Mouse (Mus musculus): ENCODE data around the gene Gm43720. TPM values are rescaled to one million over a fixed set of nuclear protein-coding genes. Genes with fewer than 3 reads are reported as not detected.

The Gm43720 gene
- polyA plus RNA-seq, 1 experiment from 2014 or later: 0.23 TPM

GRCm38 (mm10) chr5:138280829-138281228 lies 1.1 kb upstream of the Gm43720 start:
- H3K27ac ChIP-seq (ENCODE audit: low read length): no peak overlapping the region
- ATAC-seq (ENCODE audit: insufficient number of reproducible peaks, insufficient read depth, low FRiP score, low read depth): no peak
- 0 out of 2 replicates have a peak overlapping the region, but pooled peaks have one; percentile 45 for H3K4me2 ChIP-seq (replicated peaks; ENCODE audit: low read depth, low read length)
- no peaks in the 10 kb centered on the region for H3K27me3 ChIP-seq (ENCODE audit: control insufficient read depth, insufficient read depth, low read length)
- WGBS: 90% methylated on average over 15 of the region's 15 CpGs
- no peak overlapping the region for H3K4me3 ChIP-seq (ENCODE audit: low read depth, low read length)
- H3K36me3 ChIP-seq (ENCODE audit: control insufficient read depth, insufficient read depth, low read length): no peaks in the 10 kb centered on the region
- H3K9me3 ChIP-seq (ENCODE audit: control insufficient read depth, low read depth, low read length): peaks cover 5% of the 10 kb centered on the region; the same call in 1 of the 2 replicates
- peaks cover 10% of the 10 kb centered on the region for H3K4me1 ChIP-seq (ENCODE audit: control insufficient read depth, insufficient read depth, low read length)
- no peak overlapping the region for H3K9ac ChIP-seq (replicated peaks; ENCODE audit: low read depth, low read length)

GRCm38 (mm10) chr5:138280425-138280768 lies 639 bp upstream of the Gm43720 start:
- Histone ChIP-seq H3K9me3 (ENCODE audit: control insufficient read depth, low read depth, low read length) (peaks cover 5% of the 10 kb centered on the region; the same call in 1 of the 2 replicates), H3K4me1 (ENCODE audit: control insufficient read depth, insufficient read depth, low read length) (peaks cover 13% of the 10 kb centered on the region), H3K27me3 (ENCODE audit: control insufficient read depth, insufficient read depth, low read length) (no peaks in the 10 kb centered on the region), H3K27ac (ENCODE audit: low read length) (no peak overlapping the region), H3K4me2 (replicated peaks; ENCODE audit: low read depth, low read length) (peak overlapping the region; percentile 45), H3K4me3 (ENCODE audit: low read depth, low read length) (peak overlapping the region; percentile 67), H3K9ac (replicated peaks; ENCODE audit: low read depth, low read length) (no peak overlapping the region), H3K36me3 (ENCODE audit: control insufficient read depth, insufficient read depth, low read length) (no peaks in the 10 kb centered on the region)
- 27% methylated on average over 26 of the region's 26 CpGs for WGBS
- no peak for ATAC-seq (ENCODE audit: insufficient number of reproducible peaks, insufficient read depth, low FRiP score, low read depth)

- Histone ChIP-seq H3K27ac (ENCODE audit: low read length) (no peak overlapping the region), H3K4me3 (ENCODE audit: low read depth, low read length) (no peak overlapping the region), H3K4me2 (replicated peaks; ENCODE audit: low read depth, low read length) (no peak overlapping the region), H3K27me3 (ENCODE audit: control insufficient read depth, insufficient read depth, low read length) (no peaks in the 10 kb centered on the region), H3K9me3 (ENCODE audit: control insufficient read depth, low read depth, low read length) (peaks cover 5% of the 10 kb centered on the region; the same call in 1 of the 2 replicates), H3K9ac (replicated peaks; ENCODE audit: low read depth, low read length) (no peak overlapping the region), H3K36me3 (ENCODE audit: control insufficient read depth, insufficient read depth, low read length) (0 out of 2 replicates have a peak, but pooled peaks cover 3% of the 10 kb centered on the region), H3K4me1 (ENCODE audit: control insufficient read depth, insufficient read depth, low read length) (peaks cover 18% of the 10 kb centered on the region)
- 88% methylated on average over 7 of the region's 7 CpGs for WGBS
- ATAC-seq (ENCODE audit: insufficient number of reproducible peaks, insufficient read depth, low FRiP score, low read depth): no peak
These were observed 1.8 kb downstream of the Gm43720 start for GRCm38 (mm10) chr5:138277994-138278393.

- Histone ChIP-seq H3K4me3 (ENCODE audit: low read depth, low read length) (no peak overlapping the region), H3K27ac (ENCODE audit: low read length) (no peak overlapping the region), H3K27me3 (ENCODE audit: control insufficient read depth, insufficient read depth, low read length) (no peaks in the 10 kb centered on the region), H3K4me2 (replicated peaks; ENCODE audit: low read depth, low read length) (peak overlapping the region; percentile 25; the same call in 1 of the 2 replicates), H3K9ac (replicated peaks; ENCODE audit: low read depth, low read length) (no peak overlapping the region; the same call in 1 of the 2 replicates), H3K4me1 (ENCODE audit: control insufficient read depth, insufficient read depth, low read length) (peaks cover 22% of the 10 kb centered on the region), H3K36me3 (ENCODE audit: control insufficient read depth, insufficient read depth, low read length) (0 out of 2 replicates have a peak, but pooled peaks cover 3% of the 10 kb centered on the region), H3K9me3 (ENCODE audit: control insufficient read depth, low read depth, low read length) (peaks cover 2% of the 10 kb centered on the region; the same call in 1 of the 2 replicates)
- WGBS: 26% methylated on average over 41 of the region's 41 CpGs
- no peak for ATAC-seq (ENCODE audit: insufficient number of reproducible peaks, insufficient read depth, low FRiP score, low read depth)
These were observed 4.3 kb downstream of the Gm43720 start for GRCm38 (mm10) chr5:138275216-138276050.

- ATAC-seq (ENCODE audit: insufficient number of reproducible peaks, insufficient read depth, low FRiP score, low read depth): no peak
- no peak overlapping the region for H3K27ac ChIP-seq (ENCODE audit: low read length)
- H3K27me3 ChIP-seq (ENCODE audit: control insufficient read depth, insufficient read depth, low read length): no peaks in the 10 kb centered on the region
- H3K36me3 ChIP-seq (ENCODE audit: control insufficient read depth, insufficient read depth, low read length): 0 out of 2 replicates have a peak, but pooled peaks cover 3% of the 10 kb centered on the region
- H3K9ac ChIP-seq (replicated peaks; ENCODE audit: low read depth, low read length): no peak overlapping the region
- peaks cover 22% of the 10 kb centered on the region for H3K4me1 ChIP-seq (ENCODE audit: control insufficient read depth, insufficient read depth, low read length)
- no peaks in the 10 kb centered on the region for H3K9me3 ChIP-seq (ENCODE audit: control insufficient read depth, low read depth, low read length)
- WGBS: 83% methylated on average over 8 of the region's 8 CpGs
- no peak overlapping the region for H3K4me2 ChIP-seq (replicated peaks; ENCODE audit: low read depth, low read length)
- H3K4me3 ChIP-seq (ENCODE audit: low read depth, low read length): no peak overlapping the region
These were observed 5.6 kb downstream of the Gm43720 start for GRCm38 (mm10) chr5:138274186-138274585.

- Histone ChIP-seq H3K36me3 (ENCODE audit: control insufficient read depth, insufficient read depth, low read length) (0 out of 2 replicates have a peak, but pooled peaks cover 3% of the 10 kb centered on the region), H3K4me1 (ENCODE audit: control insufficient read depth, insufficient read depth, low read length) (peaks cover 12% of the 10 kb centered on the region), H3K27ac (ENCODE audit: low read length) (no peak within 1 kb of the TSS), H3K4me3 (ENCODE audit: low read depth, low read length) (peak within 1 kb of the TSS; percentile 12; the same call in 1 of the 2 replicates), H3K4me2 (replicated peaks; ENCODE audit: low read depth, low read length) (peak within 1 kb of the TSS; percentile 22), H3K9ac (replicated peaks; ENCODE audit: low read depth, low read length) (0 out of 2 replicates have a peak within 1 kb of the TSS, but pooled peaks have one; percentile 14), H3K27me3 (ENCODE audit: control insufficient read depth, insufficient read depth, low read length) (no peaks in the 10 kb centered on the region), H3K9me3 (ENCODE audit: control insufficient read depth, low read depth, low read length) (no peaks in the 10 kb centered on the region)
- WGBS: 3% methylated on average over 12 of the region's 12 CpGs
- peak; percentile 53; the same call in 1 of the 2 replicates for ATAC-seq (ENCODE audit: insufficient number of reproducible peaks, insufficient read depth, low FRiP score, low read depth)
These were observed 7.3 kb downstream of the Gm43720 start, which contains the start of gene Gal3st4 for GRCm38 (mm10) chr5:138272409-138272923. TSS of gene Gal3st4 (minus strand) at chr5:138272840.

GRCm38 (mm10) chr5:138271232-138271631 lies 8.5 kb downstream of the Gm43720 start:
- Histone ChIP-seq H3K4me2 (replicated peaks; ENCODE audit: low read depth, low read length) (no peak overlapping the region), H3K27ac (ENCODE audit: low read length) (no peak overlapping the region), H3K4me3 (ENCODE audit: low read depth, low read length) (no peak overlapping the region), H3K36me3 (ENCODE audit: control insufficient read depth, insufficient read depth, low read length) (0 out of 2 replicates have a peak, but pooled peaks cover 3% of the 10 kb centered on the region), H3K9ac (replicated peaks; ENCODE audit: low read depth, low read length) (no peak overlapping the region), H3K27me3 (ENCODE audit: control insufficient read depth, insufficient read depth, low read length) (no peaks in the 10 kb centered on the region), H3K4me1 (ENCODE audit: control insufficient read depth, insufficient read depth, low read length) (peaks cover 12% of the 10 kb centered on the region), H3K9me3 (ENCODE audit: control insufficient read depth, low read depth, low read length) (no peaks in the 10 kb centered on the region)
- ATAC-seq (ENCODE audit: insufficient number of reproducible peaks, insufficient read depth, low FRiP score, low read depth): no peak
- 48% methylated on average over 3 of the region's 3 CpGs for WGBS

- no peak overlapping the region for H3K27ac ChIP-seq (ENCODE audit: low read length)
- peaks cover 12% of the 10 kb centered on the region; the same call in 1 of the 2 replicates for H3K4me1 ChIP-seq (ENCODE audit: control insufficient read depth, insufficient read depth, low read length)
- 0 out of 2 replicates have a peak, but pooled peaks cover 3% of the 10 kb centered on the region for H3K36me3 ChIP-seq (ENCODE audit: control insufficient read depth, insufficient read depth, low read length)
- H3K4me3 ChIP-seq (ENCODE audit: low read depth, low read length): no peak overlapping the region
- no peaks in the 10 kb centered on the region for H3K9me3 ChIP-seq (ENCODE audit: control insufficient read depth, low read depth, low read length)
- no peaks in the 10 kb centered on the region for H3K27me3 ChIP-seq (ENCODE audit: control insufficient read depth, insufficient read depth, low read length)
- H3K4me2 ChIP-seq (replicated peaks; ENCODE audit: low read depth, low read length): no peak overlapping the region
- H3K9ac ChIP-seq (replicated peaks; ENCODE audit: low read depth, low read length): no peak overlapping the region
- no peak for ATAC-seq (ENCODE audit: insufficient number of reproducible peaks, insufficient read depth, low FRiP score, low read depth)
- WGBS: 72% methylated on average over 4 of the region's 4 CpGs
These were observed 10.8 kb downstream of the Gm43720 start for GRCm38 (mm10) chr5:138268980-138269379.
